Mouse (Mus musculus) spleen, postnatal 4 days (tissue): ENCODE results near the gene Grap2.

Experiments
- DNase-seq, 2 experiments: peaks; one replicate each; pipeline ENCODE4 v3.0.0; 2022; ENCODE audit warnings: low spot score in 2 of 2

The Grap2 gene

GRCm38 (mm10) chr15:80636757-80637372 lies 64.5 kb downstream of the Grap2 start:
- DNase-seq = no peak

- DNase-seq = no peak
Measured at GRCm38 (mm10) chr15:80639071-80639702, 66.8 kb downstream of the Grap2 start.

- no peak for DNase-seq
Measured at GRCm38 (mm10) chr15:80639874-80640273, 67.5 kb downstream of the Grap2 start.

DNA sequence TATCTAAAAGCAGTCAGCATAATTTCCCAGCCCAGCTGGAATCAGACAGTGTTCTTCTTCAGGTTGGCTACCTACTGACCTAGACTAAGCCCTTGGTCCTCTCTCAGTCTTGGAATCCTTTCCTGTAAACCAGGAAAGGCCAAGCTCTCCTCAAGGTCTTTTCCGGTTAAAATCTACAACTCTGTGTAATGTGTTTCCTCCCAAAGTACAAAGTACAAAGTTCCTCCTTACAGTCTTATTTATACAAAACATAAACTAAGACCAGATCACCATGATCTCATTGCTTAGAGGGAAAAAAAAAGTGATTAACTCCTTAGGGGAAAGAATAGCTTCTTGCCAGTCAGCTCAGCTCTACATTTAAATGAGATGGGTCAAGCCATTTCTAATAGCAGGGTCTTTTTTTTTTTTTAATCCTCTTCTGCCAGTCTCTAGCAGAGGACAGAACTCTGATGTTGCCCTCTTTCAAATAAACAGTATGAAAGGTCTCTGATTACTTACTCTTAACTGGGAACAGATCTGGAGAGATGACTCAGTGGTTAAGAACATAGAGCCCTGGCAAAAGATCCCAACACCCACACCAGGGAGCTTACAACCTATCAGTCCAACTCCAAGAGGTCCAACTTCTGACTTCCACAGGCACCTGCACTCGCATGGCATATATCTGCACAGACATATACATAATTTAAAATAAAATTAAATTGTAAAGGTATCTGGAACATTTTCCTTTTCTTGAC lies 69.5 kb downstream of the Grap2 start:
- DNase-seq = no peak

- DNase-seq = no peak
Measured at GRCm38 (mm10) chr15:80645006-80645797, 72.8 kb downstream of the Grap2 start.

DNA sequence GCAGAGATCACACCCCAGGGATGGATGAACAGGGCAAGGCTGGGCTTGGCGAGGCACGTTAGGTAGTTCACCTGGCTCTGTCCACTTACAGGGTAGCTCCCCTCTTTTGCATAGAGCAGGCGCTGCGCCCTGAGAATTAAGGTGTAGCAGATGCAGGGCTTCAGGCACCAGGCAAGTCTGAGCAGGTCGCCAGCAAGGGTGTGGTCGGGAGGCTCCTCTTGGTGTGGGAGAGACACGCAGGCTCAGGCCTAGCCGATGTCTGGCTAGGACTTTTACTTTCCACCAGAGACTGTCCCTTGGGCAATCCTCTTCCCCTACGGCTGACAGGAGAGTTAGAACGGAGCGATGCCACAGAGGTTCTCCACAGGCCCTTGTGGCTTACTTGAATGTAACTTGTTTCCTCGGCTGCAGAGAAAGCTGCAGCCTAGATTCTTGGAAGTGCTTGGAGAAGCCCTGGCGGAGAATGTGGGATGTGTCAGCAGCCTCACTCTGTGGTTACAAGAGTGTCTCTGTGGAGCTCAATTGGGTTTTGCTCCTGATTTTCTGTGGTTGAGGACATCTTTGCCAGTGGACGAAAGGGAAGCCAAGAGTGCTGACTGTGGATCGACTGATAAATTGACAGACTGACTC lies 76.7 kb downstream of the Grap2 start:
- no peak for DNase-seq

GRCm38 (mm10) chr15:80650412-80650811 lies 78.0 kb downstream of the Grap2 start:
- DNase-seq = no peak

- no peak for DNase-seq
Measured at GRCm38 (mm10) chr15:80653865-80654264, 81.5 kb downstream of the Grap2 start.

DNA sequence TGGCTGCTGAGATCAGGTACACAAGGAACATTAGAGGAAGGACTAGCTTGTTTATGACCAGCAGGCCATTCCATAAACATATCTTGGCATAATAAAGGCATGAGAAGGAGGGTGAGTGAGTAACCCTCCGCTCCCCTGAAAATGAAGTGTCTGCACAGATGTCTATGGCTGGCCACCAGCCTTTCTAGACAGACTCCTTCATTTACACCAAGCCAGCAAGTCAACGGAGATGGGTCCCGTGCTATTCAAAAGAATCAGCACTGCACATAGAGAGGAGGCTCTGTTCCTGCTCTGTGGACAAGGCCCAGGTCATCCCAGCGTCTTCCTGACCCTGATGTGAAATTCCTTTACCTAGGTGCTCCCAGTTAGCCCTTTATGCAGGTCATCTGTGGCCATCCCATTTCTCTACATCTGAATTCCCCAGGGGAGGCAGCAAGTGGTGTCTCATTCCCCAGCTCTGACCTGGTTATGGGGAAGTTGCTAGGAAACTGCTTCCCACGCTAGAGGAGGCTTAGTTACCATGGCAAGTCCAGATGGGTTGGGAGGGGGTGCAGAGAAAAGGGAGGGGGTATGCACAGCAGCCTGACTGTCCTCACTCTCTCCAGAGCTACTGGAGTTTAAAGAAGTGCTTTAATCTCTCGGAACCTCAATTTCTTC lies 86.5 kb downstream of the Grap2 start:
- DNase-seq = no peak

- DNase-seq = no peak
Measured at GRCm38 (mm10) chr15:80660963-80661362, 88.6 kb downstream of the Grap2 start.

- DNase-seq = no peak
Measured at GRCm38 (mm10) chr15:80664444-80664843, 92.0 kb downstream of the Grap2 start.

- DNase-seq = peak; percentile 41 to 74
Measured at GRCm38 (mm10) chr15:80671295-80672252, 99.2 kb downstream of the Grap2 start, which contains the start of gene Fam83f. Gene Fam83f, plus strand, starts transcription at chr15:80671847.

DNA sequence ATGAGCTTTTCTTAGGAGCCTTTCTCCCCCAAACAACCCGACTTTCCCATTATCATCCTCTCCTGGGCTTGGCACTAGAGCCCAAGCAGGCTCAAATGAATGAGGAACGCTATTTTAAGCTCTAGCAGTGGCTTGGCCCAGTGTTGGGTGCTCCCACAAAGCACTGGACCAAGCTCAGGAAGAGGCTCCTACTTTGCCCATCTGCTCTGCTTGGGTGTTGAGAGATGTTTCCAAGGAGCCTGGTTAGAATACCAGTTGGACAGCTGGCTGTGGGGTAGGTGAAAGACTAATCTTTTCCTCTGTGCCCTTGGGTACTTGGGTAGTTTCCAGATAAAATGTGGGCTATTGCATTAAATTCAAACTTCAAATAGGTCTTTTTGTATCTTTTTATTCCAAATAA lies 100.4 kb downstream of the Grap2 start:
- DNase-seq = no peak

GRCm38 (mm10) chr15:80673337-80674095 lies 101.1 kb downstream of the Grap2 start:
- no peak for DNase-seq

DNA sequence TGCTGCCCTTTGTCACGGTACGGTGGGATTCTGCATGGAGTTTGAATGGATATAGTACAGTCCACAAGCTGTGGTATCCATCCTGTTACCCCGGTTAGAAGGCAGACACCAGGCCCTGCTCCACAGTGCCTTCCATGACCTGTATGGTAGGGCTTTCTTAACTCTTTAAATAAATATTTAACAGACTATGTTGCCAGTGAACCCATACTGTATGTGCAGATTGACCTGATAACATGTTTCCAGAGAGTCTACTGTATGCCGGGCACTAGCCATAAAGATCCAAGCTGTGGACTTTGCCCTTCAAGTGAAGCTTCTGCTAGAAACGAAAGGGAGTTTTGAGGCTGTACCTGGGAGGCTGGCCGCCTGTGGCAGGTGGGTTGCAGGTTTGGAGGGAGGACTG lies 102.3 kb downstream of the Grap2 start:
- no peak for DNase-seq

DNA sequence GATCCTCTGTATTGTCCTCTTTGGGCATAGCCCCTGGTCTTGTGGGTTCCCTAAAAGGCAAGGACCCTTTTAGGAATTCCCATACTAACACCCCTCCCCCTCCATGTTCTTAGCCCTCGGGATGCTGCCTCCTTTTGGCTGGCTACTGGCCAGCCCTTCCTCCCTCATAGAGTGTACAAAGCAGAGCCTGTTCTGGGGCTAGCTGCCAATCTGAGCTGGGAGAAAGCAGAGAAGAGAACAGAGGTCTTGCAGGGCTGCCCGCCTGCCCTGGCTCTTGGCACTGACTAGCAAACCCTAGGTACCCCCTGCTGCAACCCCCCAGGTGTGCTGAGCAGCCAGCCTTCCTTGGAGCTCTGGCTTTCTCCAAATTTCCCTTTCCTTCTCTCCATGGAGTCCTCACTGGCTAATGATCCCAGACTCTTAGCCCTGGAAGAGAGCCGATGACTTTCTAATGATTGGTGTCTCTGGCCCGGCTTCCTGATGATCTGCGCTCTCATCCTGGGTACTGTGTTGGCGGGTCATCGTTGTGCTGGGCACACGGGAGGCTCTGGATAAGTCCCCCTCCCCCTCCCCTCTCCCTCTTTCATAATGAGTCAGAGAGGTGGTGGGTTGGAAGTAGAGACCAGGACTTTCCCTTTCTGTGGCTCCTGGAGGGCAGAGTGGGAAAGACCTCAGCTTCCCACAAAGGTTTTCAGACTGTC lies 107.3 kb downstream of the Grap2 start:
- DNase-seq = no peak

- no peak for DNase-seq
Measured at GRCm38 (mm10) chr15:80680347-80681030, 108.1 kb downstream of the Grap2 start.

GRCm38 (mm10) chr15:80681466-80681881 lies 109.1 kb downstream of the Grap2 start:
- DNase-seq = no peak
